Mouse (Mus musculus) skeletal muscle tissue, adult 2 months (tissue): Measurements from ENCODE around the gene Sytl2.

Experiments
- DNase-seq: peaks from one replicate; pipeline ENCODE4 v3.0.0-alpha.2; 2012; ENCODE audit warnings: low read depth, low spot score

The Sytl2 gene

DNA sequence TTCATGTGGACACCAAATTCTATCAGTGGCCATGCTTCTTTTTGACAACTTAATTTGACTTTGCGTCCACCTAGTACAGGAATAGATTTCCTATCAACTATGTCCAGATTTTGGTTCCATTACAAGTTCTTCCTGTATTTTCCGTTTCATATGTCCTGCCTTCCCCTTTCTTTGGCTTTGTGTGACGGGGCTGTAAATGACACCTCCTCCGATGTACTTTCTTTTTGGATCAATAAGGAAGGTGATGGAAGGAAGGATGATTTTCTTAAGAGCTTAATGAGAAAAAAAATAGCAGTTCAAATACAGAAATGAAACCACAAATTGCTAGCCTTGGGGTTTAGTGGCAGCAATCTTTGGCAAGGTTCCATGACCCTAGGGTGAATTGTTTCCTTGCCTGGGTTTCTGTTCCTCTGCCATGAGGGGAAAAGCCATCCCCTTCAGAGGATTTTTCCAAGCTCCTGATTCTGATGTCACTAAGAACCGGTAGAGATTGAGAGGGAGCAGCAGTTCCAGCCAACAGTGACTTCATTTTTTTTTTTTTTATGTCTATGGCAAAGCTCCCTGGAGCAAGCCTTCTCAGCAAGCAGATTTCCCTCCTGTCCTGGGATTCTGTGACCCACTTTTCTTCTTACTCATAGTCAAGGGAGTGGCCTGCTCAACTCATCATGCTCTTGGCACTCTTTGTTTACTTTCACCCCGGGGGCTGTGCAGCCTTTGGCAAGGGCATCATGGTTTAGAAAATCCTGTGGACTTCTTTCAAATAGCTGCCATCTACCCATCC is 68.2 kb downstream of the Sytl2 start:
- peak; percentile 70 for DNase-seq

GRCm38 (mm10) chr7:90372804-90373203 is 70.8 kb downstream of the Sytl2 start:
- no peak for DNase-seq

DNA sequence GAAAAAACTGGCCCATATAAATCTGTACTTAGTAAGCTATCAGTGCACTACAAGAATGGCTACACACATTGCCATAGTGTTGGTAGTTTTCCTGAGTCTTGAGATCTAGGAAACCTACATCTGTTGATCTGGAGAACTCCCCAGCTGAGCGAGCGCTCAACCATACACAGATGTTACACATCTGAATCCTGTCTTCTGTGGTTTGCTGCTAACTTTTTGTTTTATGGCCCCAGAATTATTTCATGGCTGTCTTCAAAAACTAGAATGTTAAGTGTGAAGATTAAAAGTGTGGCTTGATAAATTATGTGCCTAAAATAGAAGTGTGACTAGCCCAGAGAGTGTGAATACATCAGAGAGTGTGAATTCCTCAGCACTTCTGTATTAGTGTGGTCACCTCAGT is 82.4 kb downstream of the Sytl2 start:
- no peak for DNase-seq

DNA sequence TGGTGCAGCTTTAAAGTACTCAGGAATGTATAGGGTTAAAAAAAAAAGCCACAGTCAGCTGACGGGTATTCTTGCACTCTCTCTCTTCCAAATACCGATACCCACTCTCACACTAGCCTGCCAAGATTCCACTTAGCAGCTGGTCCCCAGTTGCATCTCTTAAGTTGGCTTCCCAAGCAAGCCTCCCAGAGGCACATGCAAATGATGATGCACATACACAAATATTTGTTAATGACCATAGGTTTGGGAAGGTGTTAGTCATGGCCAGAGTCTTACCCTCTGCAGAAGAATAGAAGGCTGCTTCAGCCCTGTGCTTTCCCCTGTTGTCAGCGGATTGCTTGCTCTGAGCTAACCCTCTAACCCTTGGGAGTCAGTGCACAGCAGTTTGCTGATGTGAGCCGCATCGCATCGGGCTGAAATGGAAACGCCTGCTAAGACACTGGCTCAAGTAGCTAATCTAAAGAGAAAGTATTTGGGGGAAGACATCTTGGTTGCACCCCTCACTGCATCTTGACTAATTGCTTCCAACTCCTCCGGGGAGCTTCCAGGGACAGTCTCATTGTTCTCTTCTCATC is 84.9 kb downstream of the Sytl2 start:
- peak; percentile 42 for DNase-seq

DNA sequence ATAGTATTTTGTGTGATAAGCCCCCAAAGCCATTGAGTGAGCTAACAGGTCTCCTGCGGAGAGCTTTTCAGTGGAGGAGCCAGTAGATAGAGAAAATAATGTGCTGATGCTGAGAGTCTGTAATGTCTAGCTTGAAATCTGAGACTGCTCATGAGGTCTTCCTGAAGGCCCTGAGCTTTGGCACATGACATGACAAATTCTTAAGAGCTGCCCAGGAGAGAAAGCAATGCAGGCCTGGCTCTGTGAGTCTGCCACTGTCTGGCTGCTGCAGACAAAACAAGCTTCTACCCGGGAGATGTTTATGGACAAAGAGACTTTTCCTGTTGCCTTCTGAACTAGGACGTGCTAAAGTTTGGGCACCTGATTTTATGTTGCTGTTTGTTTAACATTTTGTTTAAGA is 87.7 kb downstream of the Sytl2 start:
- peak; percentile 50 for DNase-seq

DNA sequence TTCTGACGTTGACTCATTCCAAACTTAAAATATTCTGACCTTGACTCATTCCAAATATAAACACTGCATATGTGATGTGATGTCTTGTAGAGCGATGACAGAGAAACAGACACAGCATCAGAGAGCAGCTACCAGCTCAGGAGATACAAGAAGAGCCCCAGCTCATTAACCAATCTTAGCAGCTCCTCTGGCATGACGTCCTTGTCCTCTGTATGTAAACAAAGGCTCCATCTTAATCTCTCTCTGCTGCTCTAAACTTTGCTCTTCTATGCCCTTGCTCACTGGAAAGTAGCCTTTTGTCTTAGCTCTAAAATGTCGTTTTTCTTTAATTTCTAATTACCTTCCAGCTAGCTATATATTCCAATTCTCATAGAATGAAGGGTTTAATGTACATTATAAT is 93.0 kb downstream of the Sytl2 start:
- no peak for DNase-seq

DNA sequence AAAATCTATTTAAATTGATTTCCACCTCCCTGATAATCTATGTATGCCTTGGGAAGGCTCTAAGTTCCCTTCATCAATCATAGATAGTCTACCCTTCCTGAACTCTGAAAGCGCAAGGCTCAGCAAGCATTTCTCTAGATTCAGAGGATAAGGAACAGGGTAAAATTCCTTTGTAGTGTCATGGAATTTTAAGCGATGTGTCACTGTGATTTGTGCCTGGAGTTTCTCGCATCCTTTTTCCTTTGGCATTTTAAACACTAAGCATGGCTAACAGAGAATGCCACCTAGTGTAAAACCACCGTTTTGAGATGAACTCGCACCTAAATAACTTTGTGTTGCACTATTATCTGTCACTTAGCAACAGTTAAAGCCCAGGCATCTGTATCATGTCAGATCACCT is 93.9 kb downstream of the Sytl2 start:
- no peak for DNase-seq

- DNase-seq: peak; percentile 69
Observed at GRCm38 (mm10) chr7:90409934-90410333, 107.9 kb downstream of the Sytl2 start.

- DNase-seq: peak; percentile 88
Observed at GRCm38 (mm10) chr7:90426020-90427001, 124.3 kb downstream of the Sytl2 start, which contains the start of gene Ccdc89. Gene Ccdc89 (plus strand): TSS chr7:90426577.

GRCm38 (mm10) chr7:90427006-90427405 is 125.0 kb downstream of the Sytl2 start:
- no peak for DNase-seq

- DNase-seq: no peak
Observed at GRCm38 (mm10) chr7:90432221-90432620, 130.2 kb downstream of the Sytl2 start.

DNA sequence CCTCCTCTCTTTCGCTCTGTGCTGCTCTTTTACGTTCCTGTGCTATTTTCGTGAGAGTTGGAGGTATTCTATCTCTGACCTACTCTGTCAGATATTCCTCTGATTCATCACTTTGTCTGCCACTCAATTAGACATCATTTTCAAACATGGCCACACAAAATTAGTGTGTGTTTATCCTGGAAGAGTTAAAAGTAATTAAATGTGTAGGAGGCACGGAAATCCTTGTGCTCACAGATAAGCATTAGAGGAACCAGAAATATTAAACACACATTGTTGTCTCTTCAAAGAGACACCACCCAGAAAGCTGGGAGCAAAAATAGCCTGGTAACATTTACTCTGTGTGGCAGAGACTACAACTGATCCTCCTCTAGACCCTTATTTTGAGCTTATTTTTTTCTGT is 138.0 kb downstream of the Sytl2 start:
- no peak for DNase-seq

GRCm38 (mm10) chr7:90442070-90442469 is 140.0 kb downstream of the Sytl2 start:
- DNase-seq: no peak

DNA sequence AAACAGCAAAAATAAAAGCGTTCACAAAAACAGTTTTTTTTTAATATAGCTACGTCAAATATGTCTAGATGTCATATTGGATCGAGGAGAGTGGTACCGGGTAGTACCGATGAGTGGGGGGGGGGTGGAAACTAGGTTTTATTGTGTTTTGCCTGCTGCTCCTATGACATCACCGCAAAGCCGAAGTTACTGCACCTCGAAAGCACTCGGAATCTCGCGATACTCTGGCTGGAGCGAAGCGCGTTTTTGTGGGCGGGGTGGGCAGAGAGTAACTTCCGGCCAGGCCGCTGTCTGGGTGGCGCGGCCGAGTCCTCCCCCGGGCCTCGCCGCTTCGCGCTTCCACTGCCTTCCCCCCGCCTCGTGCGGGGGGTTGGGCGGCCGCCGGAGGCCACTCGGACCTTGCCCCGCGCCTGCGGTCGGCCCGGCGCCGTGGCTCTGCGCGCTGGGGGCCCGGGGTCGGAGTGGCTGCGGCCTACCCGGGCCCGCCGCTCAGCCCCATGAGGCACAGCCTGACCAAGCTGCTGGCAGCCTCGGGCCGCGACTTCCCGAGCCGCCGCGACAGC is 140.5 kb downstream of the Sytl2 start, which contains the start of gene Crebzf:
TSS of gene Crebzf (plus strand) at position 212 of the 563 bp plus-strand sequence.
- DNase-seq: peak; percentile 98

GRCm38 (mm10) chr7:90443101-90444091 is 141.3 kb downstream of the Sytl2 start:
- peak; percentile 38 for DNase-seq

DNA sequence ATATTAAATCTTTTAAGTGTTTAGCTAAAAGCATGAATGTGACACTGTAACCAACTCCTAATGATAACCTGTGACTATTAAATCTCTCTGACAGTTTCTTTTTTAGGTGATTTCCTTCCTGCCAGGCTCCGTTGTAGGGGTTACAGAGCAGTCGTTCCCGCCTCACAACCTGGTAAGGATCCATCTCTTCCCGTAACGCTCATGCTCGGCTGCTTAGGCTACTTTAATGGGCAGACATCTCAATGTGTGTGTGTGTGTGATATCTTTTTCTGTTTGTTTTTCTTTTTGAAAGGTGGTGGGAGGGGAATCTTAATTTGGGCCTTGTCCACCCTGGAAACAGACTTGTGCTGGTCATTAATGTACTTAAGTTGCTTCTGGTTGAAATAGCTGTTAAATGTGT is 142.2 kb downstream of the Sytl2 start:
- DNase-seq: no peak

DNA sequence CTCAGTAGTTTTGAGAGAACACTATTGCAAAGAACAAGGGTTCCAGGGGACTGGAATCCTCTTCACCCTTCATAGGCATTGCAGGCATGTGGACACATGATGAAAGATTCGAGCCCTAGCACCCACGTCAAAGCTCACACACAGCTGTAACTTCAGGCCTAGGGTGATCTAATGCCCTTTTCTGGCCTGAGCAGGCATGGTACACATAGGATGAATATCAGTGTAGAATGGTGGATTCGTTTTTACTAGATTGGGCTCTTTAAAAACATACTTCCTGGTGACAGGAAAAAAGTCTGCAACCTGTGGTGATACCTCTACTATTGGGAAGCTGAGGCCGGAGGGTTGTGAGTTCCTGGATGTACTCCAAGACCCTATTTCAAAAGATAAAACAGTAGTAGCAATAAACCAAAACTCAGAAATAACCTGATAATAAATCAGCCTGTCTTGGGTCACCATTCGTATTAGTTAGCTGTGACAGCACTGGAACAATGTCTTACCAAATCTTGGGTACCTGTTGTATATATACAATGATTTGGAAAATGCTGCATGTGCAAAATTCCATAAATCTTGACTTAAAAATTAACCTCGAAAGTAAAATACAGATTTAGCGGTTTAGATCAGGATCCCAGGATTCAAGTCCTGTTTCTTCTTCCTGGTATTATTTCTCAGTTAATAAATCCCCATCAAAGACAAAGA is 154.2 kb downstream of the Sytl2 start:
- DNase-seq: no peak

DNA sequence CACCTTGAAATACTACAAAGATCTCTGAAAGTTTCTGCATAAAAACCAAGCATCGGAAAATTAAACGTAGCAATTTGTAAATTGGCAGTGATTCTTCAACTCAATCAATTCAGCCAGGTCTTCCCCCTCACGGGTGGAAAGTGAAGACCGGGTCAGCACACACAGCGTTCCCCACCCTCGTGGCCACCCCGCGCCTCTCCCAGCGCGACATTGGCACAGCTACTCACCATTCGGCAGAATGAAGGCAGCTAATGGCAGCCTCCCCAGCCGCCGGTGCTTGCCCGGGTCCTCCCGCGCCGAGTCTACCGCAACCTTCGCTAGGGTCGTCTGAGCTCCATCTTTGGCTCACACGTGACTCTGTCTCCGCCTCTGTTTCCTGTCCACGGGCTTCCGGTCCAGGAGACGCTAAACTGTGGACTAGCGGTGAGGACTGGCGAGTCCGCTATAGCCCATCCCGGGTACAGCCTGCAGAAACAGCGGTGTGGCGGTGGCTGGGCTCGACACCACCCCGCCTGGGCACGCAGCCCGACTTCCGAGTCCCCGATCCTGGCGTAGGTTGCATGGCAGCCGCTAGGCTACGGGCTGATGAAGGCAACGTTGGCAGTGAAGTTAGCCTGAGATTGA is 154.9 kb downstream of the Sytl2 start, which contains the start of gene Tmem126a:
TSS of gene Tmem126a (minus strand) at position 385 of the 624 bp plus-strand sequence.
- DNase-seq: peak; percentile 88

GRCm38 (mm10) chr7:90457517-90457916 is 155.5 kb downstream of the Sytl2 start:
- DNase-seq: no peak
